Mouse (Mus musculus): Measurements from ENCODE around the gene Gm5901.

The Gm5901 gene

DNA sequence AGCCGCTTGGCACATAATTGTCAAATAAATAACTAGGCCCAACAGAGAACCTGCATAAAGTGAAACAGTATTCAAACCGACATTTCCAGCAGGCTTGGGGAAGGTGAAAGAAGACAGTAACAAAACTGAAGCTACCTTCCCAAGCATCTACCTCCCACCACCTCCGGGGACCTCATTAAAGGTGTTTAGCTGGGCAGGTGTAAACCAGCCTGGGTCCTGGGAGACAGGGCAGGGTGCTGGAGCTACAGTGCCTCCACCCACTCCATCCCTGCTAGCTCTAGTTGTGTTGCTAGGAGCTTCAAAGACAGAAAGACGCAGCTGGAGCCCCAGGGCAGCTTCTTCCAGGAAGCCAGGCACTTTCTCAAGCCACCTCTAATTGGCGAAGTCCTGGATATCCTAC is 29.4 kb downstream of the Gm5901 start, which contains the start of gene Cnga4:
Gene Cnga4 (plus strand): TSS at position 301 of the 400 bp plus-strand sequence.
- no peak for DNase-seq (ENCODE audit: low read depth, low spot score)

DNA sequence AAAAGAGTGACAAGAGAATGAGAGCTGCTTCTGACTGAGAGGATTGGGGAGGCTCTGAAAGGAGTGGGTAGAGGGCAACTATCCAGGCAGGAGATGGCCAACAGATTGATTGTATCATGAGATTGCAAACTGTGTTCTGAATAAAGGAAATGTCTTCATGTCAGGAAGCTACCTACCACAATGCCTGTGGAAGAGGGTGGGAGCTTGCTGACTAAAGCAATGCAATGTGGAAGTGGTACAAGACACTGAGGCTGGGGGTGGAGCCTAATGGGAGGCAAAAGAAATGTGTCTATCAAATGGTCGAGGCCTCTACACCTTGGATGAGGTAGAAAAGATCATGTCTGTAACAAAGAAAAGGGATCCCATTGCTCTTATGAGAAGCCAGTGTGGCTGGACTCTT is 31.5 kb downstream of the Gm5901 start:
- DNase-seq (ENCODE audit: low read depth, low spot score) = no peak

DNA sequence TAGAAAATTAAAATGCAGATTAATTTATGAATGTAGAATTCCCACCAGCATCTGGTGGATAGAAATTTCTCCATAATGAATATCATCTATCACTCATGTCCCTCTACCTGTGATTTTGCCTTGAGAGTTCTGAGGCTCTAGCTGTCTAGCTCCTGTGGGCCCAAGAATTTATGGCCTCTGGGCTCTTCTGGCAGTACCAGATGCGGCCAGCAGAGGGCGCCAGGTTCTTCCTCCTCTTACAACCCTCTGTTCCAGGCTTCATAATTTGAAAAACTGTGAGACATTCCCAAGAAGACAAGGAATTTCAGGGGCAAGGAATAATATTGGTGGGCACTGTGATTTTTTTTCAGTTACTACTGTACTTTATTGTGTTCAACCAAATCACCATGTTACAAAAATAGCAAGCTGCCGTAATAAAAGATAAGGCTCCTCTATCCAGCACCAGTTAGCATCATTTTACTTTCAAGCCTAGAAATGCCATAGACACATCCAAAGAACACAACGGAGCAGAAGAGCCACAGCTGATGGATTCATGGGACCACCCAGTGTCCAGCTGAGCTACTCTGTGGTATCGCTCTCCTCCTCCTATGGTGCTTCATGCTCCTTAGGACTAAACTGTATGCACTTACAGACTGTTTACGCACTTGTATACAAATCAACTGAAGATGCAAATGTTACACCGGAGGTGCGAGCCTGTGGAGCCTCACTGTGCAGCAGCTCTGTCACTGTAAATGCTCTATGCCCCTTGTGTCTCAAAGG is 37.2 kb downstream of the Gm5901 start:
- peak; percentile 57 for DNase-seq (ENCODE audit: low read depth, low spot score)

DNA sequence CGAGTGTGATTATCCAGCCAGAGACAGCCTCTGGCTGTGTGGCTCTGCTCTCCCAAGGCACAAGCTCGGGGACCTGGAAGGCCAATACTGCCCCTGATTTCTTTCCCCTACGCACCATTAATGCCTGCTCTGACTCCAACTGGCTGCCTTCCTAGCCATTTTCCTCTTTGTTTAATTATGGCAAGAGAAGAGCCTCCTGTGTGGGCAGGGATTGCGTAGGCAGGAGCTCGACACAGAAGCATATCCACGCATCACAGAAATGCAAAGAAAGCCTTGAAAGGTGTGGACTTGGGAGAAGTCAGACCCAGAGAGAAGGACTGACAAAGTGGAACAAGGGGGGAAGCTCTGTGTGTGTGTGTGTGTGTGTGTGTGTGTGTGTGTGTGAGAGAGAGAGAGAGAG is 39.5 kb downstream of the Gm5901 start:
- no peak for DNase-seq (ENCODE audit: low read depth, low spot score)

DNA sequence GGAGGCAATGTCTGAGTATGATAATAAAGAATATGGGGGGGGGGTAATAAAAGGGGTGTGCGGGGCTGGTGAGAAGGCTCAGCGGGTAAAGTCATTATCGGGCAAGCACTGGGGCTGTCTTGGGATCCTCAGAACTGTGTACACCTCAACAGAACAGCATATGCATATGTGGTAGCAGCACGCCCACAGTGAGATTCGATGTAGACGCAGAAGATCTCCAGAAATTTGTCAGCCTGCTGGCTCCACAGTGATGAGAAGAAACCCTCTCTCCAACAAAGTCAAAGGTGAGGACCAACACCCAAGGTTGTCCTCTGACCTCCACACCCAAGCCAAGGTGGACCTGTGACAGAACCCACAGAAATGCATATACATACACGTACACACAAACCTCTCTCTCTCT is 41.7 kb downstream of the Gm5901 start:
- DNase-seq (ENCODE audit: low read depth, low spot score) = no peak

DNA sequence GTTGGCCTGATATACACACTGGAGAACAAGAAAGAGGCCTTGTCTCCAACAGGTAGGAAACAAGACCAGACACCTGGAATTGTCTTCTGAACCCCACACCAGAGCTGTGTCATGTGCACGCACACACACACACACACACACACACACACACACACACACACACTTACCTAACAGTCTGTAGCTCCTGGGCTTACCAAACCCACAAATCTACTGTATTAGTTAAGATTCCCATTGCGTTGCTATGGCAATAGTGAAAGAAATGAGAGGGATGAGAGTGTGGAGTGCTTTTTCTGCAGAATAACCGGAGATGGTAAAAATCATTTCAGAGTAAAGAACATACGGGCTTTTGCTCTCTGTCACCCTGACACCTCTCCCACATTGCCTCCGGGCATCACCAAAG is 43.3 kb downstream of the Gm5901 start:
- DNase-seq (ENCODE audit: low read depth, low spot score) = no peak

DNA sequence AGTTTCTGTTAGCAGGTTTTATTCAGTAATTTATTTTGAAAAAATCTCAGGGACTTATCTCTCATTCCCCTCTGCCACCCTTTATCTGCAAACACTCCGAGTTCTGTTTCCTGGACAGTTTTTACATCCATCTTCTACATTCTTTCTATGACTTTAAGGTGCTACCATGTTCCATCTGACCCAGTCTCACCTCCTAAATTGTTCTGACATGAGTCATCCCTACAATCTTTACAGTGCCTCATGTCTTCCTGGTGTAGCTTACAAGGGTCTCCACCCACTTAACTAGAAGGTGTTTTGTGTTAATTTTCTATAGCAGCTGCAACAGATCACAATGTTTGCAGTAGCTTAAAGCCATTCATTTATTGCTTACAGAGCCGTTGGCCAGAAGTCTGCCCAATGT is 46.1 kb downstream of the Gm5901 start:
- DNase-seq (ENCODE audit: low read depth, low spot score) = no peak

DNA sequence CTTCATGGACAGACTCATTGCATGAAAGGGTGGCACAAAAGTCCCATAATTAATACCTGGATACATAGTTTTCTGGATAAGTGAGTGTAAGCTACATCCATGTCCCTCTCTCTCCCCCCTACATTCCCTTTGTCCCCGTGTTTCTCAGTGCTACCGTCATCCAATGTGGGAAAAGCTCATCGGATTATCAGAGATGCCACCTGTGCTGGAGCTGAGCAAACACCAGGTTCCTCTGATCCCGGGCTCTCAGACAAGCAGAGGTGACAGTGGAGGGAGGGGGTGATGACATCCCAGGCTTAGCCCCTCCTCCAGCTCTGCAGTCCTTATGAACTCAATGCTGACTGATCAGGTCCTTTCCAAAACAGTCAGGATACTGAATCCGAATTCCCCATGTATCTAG is 49.5 kb downstream of the Gm5901 start:
- peak; percentile 35 for DNase-seq (ENCODE audit: low read depth, low spot score)

DNA sequence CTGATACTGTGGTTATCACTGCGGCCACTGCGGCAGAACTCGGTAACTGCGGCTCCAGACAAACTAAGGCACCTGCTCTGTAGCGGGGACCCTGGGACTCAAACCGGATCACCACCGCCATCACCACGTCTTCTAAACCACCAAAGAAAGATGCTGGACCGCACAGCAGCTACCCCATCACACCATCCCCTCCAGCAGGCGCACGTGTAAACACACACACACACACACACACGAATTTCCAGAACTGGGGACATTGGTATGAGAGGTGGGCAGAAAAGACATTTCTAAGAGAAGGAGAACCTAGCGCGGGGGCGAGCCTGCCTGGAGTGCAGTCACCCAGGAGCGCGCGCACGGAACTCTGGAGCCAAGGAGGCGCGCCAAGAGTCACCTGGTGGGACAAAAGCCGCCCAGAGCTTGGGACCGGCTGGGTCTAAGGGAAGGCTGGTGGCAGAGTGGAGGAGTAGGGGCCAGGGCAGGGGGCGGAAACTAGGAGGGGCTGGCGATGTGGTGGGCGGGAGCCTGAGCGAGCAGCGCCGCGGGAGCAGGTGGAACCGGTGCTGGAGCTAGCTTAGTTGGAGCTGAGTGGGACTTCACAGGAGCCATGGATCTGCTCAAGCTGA is 50.7 kb downstream of the Gm5901 start, which contains the start of gene Cckbr:
Gene Cckbr (plus strand): TSS at position 308 of the 620 bp plus-strand sequence.
- no peak for DNase-seq (ENCODE audit: low read depth, low spot score)

DNA sequence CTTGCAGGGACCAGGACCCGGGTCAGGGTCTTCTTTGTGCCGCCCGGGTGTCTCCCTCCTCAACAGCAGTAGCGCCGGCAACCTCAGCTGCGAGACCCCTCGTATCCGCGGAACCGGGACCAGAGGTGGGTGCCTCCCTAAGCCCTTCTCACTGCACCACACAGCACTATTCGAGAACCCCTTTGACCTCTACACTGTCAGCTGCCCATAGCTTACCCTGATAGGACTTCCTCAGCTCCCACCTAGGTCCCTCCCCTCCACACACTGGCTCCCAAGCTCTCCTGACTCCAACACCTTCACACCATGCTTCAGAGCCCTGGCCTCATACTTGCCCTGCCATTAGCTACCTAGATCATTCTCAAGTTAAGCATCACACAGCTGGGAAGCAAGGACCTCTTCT is 51.2 kb downstream of the Gm5901 start:
- no peak for DNase-seq (ENCODE audit: low read depth, low spot score)

All from retina, postnatal 7 days (tissue).